Mouse (Mus musculus) ovary, adult 18-20 months (tissue): ENCODE data around the gene Adgre4.
"Not testable (repeated sequence)": the region's sequence is repeated elsewhere in the genome, so short reads cannot be mapped to it uniquely, and the experiment has no call there.

Experiments
- DNase-seq: peaks from one replicate; pipeline ENCODE4 v3.0.0; 2022; ENCODE audit warnings: low spot score, mixed read lengths

Adgre4 gene

DNA sequence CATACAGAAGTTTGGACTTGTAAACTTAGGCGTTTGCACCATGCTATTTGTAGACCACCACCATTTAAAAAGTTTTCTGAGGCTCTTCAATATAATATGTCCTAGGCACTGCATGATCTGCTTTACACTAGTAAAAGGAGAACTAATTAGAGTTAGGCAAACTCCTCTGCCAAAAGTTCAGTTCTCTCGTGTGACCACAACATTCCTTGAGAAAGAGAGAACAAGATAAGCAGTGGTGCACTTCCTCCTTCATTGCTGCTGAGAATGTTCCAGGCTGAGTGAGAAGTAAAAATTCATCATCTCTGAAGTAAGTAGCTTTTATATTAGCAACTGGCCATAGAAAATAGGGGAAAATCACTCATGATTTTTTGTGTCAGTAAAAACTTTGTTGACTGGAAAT, at the start of gene Adgre4:
Gene Adgre4 (plus strand): TSS at position 199 of the 400 bp plus-strand sequence.
- no peak for DNase-seq

DNA sequence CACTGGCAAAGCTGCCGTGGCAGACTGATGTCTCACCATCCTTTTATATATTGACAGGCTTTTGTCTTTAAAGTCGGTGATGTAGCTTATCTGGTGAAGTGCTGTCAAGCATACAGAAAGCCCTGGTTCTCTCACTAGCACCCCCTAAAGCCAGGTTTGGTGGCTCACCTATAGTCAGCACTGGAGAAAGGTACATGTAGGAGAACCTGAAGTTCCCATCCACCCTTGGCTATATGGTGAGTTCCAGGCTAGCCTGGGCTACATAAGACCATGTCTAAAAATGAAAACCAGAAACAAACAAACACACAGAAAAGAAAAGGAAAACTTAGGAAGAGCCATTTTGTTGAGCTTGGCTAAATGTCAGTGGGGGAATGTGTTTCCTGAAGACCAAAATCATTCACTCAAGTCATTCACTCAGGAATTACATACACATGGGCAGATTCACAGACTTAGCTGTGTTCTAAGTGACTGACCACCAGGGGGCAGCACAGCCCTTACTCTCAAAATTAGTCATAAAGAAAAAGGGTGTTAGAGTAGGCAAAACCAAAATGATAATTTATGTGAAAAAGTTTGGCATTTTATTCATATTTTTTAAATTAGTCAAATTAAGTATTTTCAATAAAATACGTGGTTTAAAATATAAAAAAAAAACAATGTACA, 47.5 kb upstream of the Adgre4 start:
- peak; percentile 10 for DNase-seq

DNA sequence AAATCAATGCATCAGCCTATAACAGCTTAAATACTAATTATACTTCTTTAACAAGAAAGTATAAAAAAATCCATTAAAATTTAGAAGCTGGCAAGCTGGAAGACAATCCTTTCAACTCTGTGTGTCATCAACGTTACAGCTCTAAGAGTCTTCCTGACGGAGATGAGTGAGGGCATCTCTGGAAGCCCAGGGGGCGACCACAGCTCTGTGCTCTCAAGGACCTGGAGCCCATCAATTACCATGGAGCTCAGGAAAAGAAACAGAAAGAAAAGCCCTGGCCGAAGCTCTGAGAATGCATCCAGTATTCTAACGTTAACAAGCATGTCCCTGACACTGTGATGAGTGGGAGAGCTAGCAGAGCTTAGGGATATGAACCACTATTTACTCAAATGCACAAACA, 46.9 kb upstream of the Adgre4 start:
- no peak for DNase-seq

DNA sequence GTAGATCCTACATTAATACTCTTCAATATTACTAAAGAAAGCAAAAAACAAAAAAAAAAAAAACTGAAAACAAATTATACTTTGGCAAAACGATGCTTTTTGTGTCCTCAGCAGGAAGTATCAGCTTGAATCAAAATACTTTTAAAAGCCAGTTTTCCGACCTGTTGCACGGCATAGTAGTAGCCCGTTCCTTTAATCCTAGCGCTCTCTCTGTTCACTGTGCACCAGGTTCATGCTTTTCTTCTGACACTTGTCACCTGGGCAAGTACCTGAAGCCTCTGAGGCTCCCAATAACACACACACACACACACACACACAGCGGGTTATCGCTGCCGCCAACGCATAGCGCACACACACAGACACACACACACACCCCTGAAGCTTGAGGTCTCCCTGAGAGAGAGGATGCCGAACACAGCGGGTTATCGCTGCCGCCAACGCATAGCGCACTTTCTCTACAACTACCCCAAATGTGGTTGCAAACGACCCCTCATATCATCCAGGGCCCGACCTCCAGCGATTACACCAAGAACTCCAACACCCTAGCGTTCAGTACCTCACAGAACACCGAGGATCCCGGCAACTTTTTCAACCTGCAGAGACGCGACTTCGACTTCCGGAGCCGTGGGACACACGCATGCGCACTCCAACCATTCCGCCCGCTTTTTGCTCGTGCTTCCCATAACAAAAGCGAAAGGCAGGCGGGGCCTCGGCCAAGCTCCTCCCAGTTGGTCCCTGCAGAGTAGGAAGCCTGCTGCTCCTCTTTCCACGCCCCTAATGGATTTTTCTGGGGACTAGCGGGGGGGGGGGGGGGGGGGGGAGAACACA, 37.6 kb upstream of the Adgre4 start, which contains the start of gene Pot1b:
Gene Pot1b (minus strand): TSS at position 645 of the 828 bp plus-strand sequence.
- DNase-seq, result peak; percentile 95

DNA sequence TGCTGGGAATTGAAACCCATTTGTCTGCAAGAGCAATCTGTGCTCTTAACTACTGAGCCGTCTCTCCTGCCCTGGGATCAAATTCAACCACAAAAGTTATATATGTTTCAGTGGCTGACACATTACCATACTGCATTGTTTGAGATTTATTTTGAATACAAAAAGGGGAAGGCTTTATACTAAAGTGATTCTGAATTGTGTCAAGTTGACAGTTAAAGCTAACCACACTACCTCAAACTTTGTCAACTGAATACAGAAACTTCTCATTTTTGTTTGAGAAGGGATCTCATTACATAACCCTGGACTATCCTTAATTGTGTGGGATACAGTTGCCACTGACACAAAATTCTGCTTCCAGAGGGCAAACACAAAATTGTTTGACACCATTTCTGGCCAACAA, 28.5 kb upstream of the Adgre4 start:
- DNase-seq, result no peak

DNA sequence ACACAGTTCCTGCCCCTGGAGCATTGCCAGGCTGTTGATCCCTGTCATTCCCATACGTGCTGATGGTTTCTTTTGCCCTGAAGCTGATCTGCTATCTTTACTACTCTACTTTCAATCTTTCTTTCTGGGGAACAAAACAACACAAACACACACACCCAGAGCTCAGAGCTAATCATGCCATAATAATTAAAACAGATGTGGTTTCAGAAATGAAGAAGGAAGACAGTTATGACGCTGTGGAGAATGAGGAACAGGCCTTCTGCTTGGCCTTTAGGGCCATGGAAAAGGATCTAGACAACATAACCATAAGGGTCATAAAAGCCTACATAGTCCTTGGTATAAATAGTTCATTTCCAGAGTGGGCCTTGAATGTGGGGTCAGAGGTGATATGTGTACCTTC, 27.5 kb upstream of the Adgre4 start:
- DNase-seq, result no peak

DNA sequence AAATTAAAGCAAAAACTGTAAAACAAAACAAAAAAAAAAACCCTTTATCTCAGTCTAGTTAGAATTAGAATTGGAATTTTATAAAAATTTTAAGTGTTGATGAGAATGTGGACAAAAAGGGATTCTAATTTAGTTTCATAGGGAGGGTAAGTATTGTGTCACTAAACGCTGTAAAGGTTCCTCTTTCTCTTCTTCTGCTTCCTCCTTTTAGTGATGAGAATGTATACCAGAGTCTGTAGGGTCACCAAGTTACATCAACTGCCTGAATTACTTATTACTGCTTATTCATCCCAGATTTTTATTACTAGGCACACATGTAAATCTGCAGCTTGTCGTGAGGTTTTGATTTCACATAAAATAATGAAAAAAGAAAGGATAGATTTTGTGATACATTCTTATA, 23.6 kb upstream of the Adgre4 start:
- no peak for DNase-seq

DNA sequence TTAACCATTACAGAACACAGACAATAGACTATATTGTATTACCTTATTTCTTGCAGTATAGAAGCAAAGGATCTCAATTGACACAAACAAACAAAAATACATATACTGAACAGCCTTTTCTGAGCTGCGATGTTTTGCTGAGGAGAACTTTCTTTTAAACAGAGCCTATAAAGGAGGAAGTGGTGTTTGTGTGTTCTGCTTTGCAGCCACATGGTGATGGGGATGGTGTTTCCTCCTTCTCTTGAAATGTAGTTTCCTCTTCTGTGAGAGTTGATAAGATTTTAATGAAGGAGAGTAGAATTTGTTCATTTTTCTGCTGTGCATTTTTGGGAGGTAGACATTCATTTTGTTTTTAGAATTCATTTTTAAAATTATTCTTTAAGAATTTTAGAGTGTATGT, 13.1 kb upstream of the Adgre4 start:
- DNase-seq, result no peak

DNA sequence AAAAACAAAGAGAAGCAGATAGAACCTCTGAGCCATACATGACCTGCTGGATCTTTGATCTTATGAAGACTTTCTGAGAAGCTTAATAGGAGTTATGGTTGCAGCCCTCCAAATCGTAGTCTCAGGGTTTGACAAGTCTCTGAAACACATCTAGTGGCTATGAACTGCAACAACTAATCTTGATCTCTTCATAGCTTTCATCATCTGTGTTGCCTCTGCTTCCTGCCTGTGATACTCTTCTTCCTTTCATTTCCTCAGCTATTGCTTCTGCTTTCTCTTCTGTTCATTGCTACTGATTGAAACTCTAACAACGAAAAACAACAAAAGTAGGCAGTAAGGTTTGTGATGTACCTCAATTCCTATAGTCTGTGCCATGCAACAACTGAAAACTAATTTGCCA, 1.4 kb downstream of the Adgre4 start:
- DNase-seq, result no peak

DNA sequence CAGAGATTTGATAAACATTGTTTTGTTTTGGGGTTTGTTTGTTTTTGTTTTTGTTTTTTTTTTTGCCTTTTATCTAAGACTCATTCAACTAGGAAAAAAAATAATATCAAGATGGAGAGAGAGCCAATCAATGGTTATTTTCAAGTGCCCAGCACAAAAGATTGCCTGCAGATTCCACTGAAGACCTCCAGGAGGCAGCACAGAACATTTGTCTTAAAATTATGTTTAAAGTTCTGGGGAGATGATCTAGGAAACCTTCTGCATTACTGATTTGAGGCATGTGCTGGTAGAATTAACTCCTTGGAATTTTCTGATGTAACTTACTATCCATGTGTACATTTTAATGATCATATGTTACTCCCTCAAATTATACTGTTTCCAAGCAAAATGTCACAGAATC, 63.9 kb downstream of the Adgre4 start:
- no peak for DNase-seq

DNA sequence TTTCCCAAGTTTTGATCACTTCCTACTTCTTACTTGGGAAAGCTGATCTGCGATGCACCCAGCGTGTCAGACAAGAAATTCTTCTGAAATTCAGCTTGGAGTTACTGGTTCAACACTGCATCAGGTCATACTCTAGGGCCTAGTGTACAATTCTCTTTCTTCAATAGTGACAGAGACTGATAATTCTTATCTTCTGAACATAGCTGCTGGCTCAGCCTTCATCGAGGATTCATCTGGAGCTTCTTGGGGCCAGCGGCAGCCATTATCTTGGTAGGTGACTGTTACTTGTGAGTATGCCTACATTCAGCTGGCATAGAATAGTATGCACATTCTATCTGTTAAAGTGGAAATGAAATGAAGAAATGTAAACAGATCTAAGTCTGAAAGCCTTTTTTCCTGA, 67.1 kb downstream of the Adgre4 start:
- no peak for DNase-seq

DNA sequence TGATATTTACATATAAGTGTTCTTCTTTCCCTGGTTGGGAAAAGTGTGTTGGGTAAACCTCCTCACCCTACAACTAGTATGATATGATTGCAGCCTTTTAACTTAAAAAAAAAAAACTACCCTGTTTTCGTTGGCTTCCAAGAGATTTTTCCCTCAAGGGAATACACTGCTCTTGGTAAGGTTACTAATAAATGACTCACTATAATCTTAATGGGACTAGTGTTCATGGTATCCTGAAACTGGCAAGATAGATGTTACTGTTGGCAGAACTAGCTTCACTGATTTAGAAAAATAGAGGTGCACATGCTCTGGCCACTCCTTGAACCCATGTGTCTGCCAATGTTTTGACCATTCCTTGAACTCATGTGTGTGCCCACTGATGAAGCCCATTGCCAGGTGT, 71.8 kb downstream of the Adgre4 start:
- no peak for DNase-seq

DNA sequence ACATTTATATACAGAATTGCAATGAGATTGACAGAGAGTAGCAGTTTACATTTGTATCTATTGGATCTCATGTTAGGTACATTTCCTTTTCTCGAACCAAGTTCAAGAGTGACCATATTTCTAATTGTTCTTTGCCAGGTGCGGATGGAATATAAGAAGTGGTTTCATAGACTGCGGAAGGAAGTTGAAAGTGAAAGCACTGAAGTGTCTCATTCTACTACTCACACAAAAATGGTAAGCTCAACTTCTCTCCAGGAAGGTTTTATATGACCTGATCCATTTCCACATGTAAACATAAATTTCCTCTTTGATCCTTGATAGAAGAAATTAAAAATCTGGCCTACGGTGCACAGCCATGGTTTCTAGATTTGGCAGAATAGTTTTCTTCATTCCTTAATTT, 93.3 kb downstream of the Adgre4 start:
- DNase-seq, result no peak

DNA sequence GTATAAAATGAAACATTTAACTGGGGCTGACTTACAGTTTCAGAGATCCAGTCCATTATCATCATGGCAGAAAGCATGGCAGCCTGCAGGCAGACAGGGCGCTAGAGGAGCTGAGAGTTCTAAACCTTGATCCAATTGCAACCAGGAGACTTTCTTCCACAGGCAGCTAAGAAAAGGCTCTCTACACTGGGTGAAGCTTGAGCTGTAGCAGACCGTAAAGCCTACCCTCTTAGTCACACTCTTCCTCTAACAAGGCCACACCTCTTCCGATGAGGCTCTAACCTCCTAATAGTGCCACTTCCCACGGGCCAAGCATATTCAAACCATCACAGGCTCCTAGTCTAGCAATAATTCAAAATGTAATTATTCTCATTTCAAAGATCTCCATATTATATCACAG, 127.4 kb downstream of the Adgre4 start:
- DNase-seq, result no peak

DNA sequence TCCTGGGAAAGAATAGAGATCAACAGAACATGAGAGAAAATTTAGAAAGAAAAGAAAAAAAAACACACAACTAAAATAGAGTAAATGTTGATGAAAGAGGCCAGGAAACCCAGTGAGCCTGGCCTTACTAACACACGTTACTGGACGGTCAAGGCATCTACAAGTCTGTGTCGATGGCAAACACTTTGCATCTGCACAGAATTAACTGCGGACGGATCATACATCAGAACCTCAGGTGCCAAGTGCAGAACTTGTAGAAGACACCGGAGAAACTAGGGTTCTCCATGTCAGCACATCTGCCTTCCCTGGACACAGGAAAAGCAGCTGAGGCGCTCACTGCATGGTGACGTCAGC, 128.5 kb downstream of the Adgre4 start:
- not testable (repeated sequence) for DNase-seq

DNA sequence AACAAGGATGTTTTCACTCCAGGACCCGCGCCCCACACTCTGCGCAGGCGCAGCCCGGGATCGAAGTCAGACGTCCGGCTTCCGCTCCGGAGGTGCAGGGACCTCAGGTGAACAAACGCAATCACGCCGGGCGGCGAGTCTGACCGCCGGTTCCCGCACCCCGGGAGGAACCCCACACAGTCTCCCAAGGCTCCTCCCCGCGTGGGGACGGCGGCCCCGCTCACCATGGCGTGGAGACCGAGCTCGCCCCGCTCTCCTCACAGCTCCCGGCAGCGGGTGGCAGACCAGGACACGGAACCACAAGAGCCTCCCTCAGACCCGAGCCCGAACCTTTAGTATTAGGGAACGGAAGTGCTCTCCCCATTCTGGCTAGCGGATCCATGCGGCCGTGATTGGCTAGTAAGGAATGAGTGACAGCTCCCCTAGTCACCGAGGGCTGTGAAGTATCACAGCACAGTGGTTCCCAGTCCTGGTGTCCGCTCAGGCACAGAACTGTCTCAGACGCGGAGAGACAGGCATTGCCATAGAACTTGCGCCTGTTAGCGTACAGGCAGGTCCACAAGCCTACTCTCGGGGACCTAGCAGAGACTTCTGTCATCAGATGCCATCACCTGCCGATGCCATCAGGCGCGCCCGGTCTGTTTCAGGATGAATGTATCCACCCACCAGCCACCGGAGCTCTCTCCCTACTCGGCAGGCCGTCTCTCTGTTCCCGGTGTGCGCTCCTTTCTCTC, 129.0 kb downstream of the Adgre4 start, which contains the start of gene Zfp119a:
Gene Zfp119a (minus strand): TSS at position 295 of the 734 bp plus-strand sequence.
- peak; percentile 70 for DNase-seq

DNA sequence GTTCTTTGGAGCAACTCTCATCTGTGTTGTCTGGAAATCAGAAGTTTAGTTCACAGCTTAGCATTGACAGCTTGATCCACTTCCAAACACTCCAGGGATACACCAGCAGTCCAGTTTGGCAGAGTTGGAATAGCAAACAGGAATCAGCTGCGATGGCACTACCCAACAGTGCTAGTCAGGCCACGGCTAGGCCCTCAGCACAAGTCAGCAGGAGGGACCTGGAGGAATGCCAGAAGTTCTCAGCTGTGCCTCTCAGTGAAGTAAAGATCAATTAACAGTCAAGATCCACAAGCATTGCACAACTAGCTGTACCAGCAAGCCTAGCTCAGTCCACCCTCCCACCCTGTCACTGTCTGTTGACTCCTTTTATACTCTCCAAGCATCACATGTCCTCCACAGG, 133.8 kb downstream of the Adgre4 start:
- no peak for DNase-seq

DNA sequence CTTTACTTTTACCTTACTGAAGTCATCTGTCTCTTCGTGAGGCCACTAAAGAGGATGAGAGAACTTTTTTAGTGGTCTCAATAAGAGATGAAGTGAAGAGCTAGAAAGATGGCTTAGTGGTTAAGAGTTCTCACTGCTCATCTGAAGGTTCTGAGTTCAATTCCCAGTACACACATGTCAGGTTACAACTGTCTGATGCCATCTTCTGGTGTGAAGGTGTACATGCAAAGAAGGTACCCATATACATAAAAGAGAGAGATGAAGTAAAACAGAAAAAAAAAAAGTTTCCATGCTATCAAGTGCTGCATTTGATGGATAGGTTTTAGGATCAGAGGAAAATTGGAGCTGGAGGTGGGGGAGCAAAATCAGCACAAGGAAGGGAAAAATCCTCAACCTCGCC, 135.1 kb downstream of the Adgre4 start:
- DNase-seq, result no peak

DNA sequence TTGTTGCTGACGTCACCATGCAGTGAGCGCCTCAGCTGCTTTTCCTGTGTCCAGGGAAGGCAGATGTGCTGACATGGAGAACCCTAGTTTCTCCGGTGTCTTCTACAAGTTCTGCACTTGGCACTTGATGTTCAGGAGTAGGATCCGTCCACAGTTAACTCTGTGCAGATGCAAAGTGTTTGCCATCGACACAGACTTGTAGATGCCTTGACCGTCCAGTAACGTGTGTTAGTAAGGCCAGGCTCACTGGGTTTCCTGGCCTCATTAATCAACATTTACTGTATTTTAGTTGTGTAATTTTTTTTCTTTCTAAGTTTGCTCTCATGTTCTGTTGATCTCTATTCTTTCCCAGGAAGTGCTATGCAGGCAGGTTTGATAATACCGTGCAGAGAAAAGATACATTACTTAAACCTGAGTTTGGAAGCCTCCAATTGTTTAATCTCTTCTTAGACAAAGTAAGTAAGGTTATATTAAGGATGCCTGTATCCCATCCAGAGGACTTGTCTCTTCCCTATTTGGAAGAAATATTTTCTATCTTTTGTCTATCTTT, 142.7 kb downstream of the Adgre4 start:
- not testable (repeated sequence) for DNase-seq

DNA sequence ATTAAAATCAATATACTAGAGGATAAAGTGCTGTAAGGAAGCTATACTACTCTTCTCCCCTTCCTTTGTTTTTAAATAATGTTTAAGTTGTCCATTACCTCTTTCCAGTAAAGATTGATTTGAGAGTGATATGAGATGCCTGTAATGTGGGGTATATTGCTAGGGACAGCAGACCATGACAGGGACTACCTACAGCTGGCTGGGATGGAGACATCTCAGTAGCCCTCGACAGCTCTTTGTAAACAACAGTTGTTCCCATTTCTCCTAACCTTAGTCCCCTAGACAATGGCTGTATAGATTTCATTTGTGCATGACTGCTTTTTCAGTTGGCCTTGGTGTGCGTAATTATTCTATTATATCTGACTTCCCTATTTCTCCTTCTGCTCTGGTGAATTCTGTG, 153.3 kb downstream of the Adgre4 start:
- no peak for DNase-seq
